Mouse (Mus musculus) heart, adult 2 months (tissue): ENCODE data around the gene Psph. TPM values are rescaled to one million over a fixed set of nuclear protein-coding genes. Genes with fewer than 3 reads are reported as not detected.

Experiments
- DNase-seq, 2 experiments: peaks; one replicate each; pipeline ENCODE4 v3.0.0; 2021
- H3K27ac ChIP-seq: fragments of 200-600 bp; 2 replicates; pipeline ENCODE4 v1.8.1; 2022
- H3K27me3 ChIP-seq: fragments of 200-500 bp; 2 replicates; pipeline ENCODE4 v1.6.1; 2012; ENCODE audit warnings: mild to moderate bottlenecking, low read length, inconsistent platforms, mixed read lengths; ENCODE audit not compliant: control insufficient read depth, insufficient read depth
- H3K36me3 ChIP-seq: fragments of 200-500 bp; 2 replicates; pipeline ENCODE4 v1.6.1; 2012; ENCODE audit warnings: low read length, inconsistent platforms; ENCODE audit not compliant: control insufficient read depth, insufficient read depth
- H3K4me1 ChIP-seq: fragments of 200-500 bp; 2 replicates; pipeline ENCODE4 v1.6.1; 2011; ENCODE audit warnings: low read length; ENCODE audit not compliant: control insufficient read depth, insufficient read depth
- H3K4me3 ChIP-seq: fragments of 200-600 bp; 2 replicates; pipeline ENCODE4 v1.8.1; 2022
- H3K79me2 ChIP-seq: fragments of 200-500 bp; replicated peaks from 2 replicates; pipeline ENCODE4 v1.6.1; 2012; ENCODE audit warnings: mild to moderate bottlenecking, inconsistent platforms, low read length, moderate library complexity, mixed read lengths; ENCODE audit not compliant: control insufficient read depth, insufficient read depth
- H3K9ac ChIP-seq: fragments of 200-500 bp; 2 replicates; pipeline ENCODE4 v1.6.1; 2012; ENCODE audit warnings: low read depth, mild to moderate bottlenecking, control low read depth, inconsistent platforms, low read length, mixed read lengths
- CTCF ChIP-seq: fragments of 200-600 bp; IDR thresholded peaks from 2 replicates; pipeline ENCODE4 v1.8.1; 2022; ENCODE audit warnings: antibody characterized with exemption, mild to moderate bottlenecking, moderate library complexity
- EP300 ChIP-seq: fragments of 200-500 bp; IDR thresholded peaks from 2 replicates; pipeline ENCODE4 v1.6.1; 2011; ENCODE audit warnings: low read depth, low read length, control low read depth; ENCODE audit not compliant: insufficient read depth
- POLR2A ChIP-seq: fragments of 200-500 bp; IDR thresholded peaks from 2 replicates; pipeline ENCODE4 v1.6.1; 2011; ENCODE audit warnings: mild to moderate bottlenecking, low read depth, low read length, control low read depth; ENCODE audit not compliant: insufficient read depth
- WGBS: fragments of 180-500 bp; shearing (Covaris S2); methylation state at CpG from one replicate; pipeline ENCODE4 v1.1.7; 2018; 5-methylcytosine and 5-hydroxymethylcytosine counted together
- intact Hi-C: fragments of 180-260 bp; cut with DNase I; formaldehyde crosslinking; loops from one replicate; pipeline ENCODE4 v1.15.1; 2025
- polyA plus RNA-seq: library from polyadenylated mRNA; depleted of rRNA; stranded (reverse); fragments of >200 nt; gene quantifications from 2 replicates; pipeline ENCODE4 v1.2.3, GENCODE M21; 2012
- total RNA-seq, 2 experiments: library from RNA; stranded (reverse); gene quantifications; 2 replicates each; pipeline ENCODE4 v1.2.3; 2021

Gene Psph
- total and polyA plus RNA-seq, 3 experiments, result 6.0 to 8.7 (median 7.7) TPM

- H3K27ac ChIP-seq, result no peak overlapping the region
- intact Hi-C loops, result no loop called here
- TF ChIP-seq CTCF (no peak), POLR2A (no peak), EP300 (no peak)
- H3K4me3 ChIP-seq, result no peak overlapping the region
- no peaks in the 10 kb centered on the region for H3K27me3 ChIP-seq
- H3K79me2 ChIP-seq, result no peaks in the 10 kb centered on the region
- no peaks in the 10 kb centered on the region for H3K4me1 ChIP-seq
- H3K9ac ChIP-seq, result no peak overlapping the region
- no peak for DNase-seq
- H3K36me3 ChIP-seq, result no peaks in the 10 kb centered on the region
- WGBS, result 90% methylated on average over 10 of the region's 10 CpGs
Observed at GRCm38 (mm10) chr5:129772433-129772832, 14.8 kb downstream of the Psph start.

- 63% methylated on average over 23 of the region's 23 CpGs for WGBS
- no peak for DNase-seq
- Histone ChIP-seq H3K36me3 (no peaks in the 10 kb centered on the region), H3K27ac (no peak overlapping the region), H3K4me1 (no peaks in the 10 kb centered on the region), H3K27me3 (no peaks in the 10 kb centered on the region), H3K9ac (no peak overlapping the region), H3K79me2 (no peaks in the 10 kb centered on the region), H3K4me3 (no peak overlapping the region)
- no peak for TF ChIP-seq POLR2A
- no peak for TF ChIP-seq CTCF
- TF ChIP-seq EP300, result no peak
- intact Hi-C loops, result no loop called here
Observed at GRCm38 (mm10) chr5:129770443-129771355, 16.6 kb downstream of the Psph start.

- DNase-seq, result no peak
- no peak overlapping the region for H3K27ac ChIP-seq
Observed at GRCm38 (mm10) chr5:129761865-129762540, 25.2 kb downstream of the Psph start.

GRCm38 (mm10) chr5:129759929-129760480 lies 27.2 kb downstream of the Psph start:
- H3K27me3 ChIP-seq, result no peaks in the 10 kb centered on the region
- no peaks in the 10 kb centered on the region for H3K79me2 ChIP-seq
- TF ChIP-seq POLR2A, result no peak
- no peak for TF ChIP-seq EP300
- TF ChIP-seq CTCF, result no peak
- no peak overlapping the region for H3K9ac ChIP-seq
- no peaks in the 10 kb centered on the region for H3K4me1 ChIP-seq
- no peaks in the 10 kb centered on the region for H3K36me3 ChIP-seq
- no peak overlapping the region for H3K4me3 ChIP-seq
- 83% methylated on average over 13 of the region's 13 CpGs for WGBS
- H3K27ac ChIP-seq, result no peak overlapping the region
- intact Hi-C loops, result no loop called here
- no peak for DNase-seq

More at GRCm38 (mm10) chr5:129761865-129762540, 25.2 kb downstream of the Psph start:
- H3K4me1 ChIP-seq, result no peaks in the 10 kb centered on the region
- H3K27me3 ChIP-seq, result no peaks in the 10 kb centered on the region
- TF ChIP-seq POLR2A (no peak), CTCF (no peak), EP300 (no peak)
- intact Hi-C loops, result no loop called here
- no peak overlapping the region for H3K4me3 ChIP-seq
- WGBS, result 82% methylated on average over 18 of the region's 18 CpGs
- no peaks in the 10 kb centered on the region for H3K36me3 ChIP-seq
- no peaks in the 10 kb centered on the region for H3K79me2 ChIP-seq
- no peak overlapping the region for H3K9ac ChIP-seq

- no peaks in the 10 kb centered on the region for H3K36me3 ChIP-seq
- TF ChIP-seq CTCF (no peak), EP300 (no peak), POLR2A (no peak)
- no peaks in the 10 kb centered on the region for H3K4me1 ChIP-seq
- H3K4me3 ChIP-seq, result no peak overlapping the region
- no peaks in the 10 kb centered on the region for H3K79me2 ChIP-seq
- no peak overlapping the region for H3K9ac ChIP-seq
- no peak for DNase-seq
- intact Hi-C loops, result no loop called here
- WGBS, result 91% methylated on average over 20 of the region's 20 CpGs
- no peaks in the 10 kb centered on the region for H3K27me3 ChIP-seq
- H3K27ac ChIP-seq, result no peak overlapping the region
Observed at GRCm38 (mm10) chr5:129756886-129757285, 30.4 kb downstream of the Psph start.

- Histone ChIP-seq H3K79me2 (no peaks in the 10 kb centered on the region), H3K9ac (no peak overlapping the region), H3K36me3 (no peaks in the 10 kb centered on the region), H3K4me3 (no peak overlapping the region), H3K27ac (no peak overlapping the region), H3K27me3 (no peaks in the 10 kb centered on the region), H3K4me1 (no peaks in the 10 kb centered on the region)
- no peak for TF ChIP-seq POLR2A
- no peak for TF ChIP-seq CTCF
- TF ChIP-seq EP300, result no peak
- WGBS, result 25% methylated on average over 6 of the region's 6 CpGs
- DNase-seq, result no peak
- intact Hi-C loops, result no loop called here
Observed at GRCm38 (mm10) chr5:129744050-129744449, 43.2 kb downstream of the Psph start.
